Mouse (Mus musculus) G1E (cell line): Measurements from ENCODE around the gene Dnajb4. TPM values are rescaled to one million over a fixed set of nuclear protein-coding genes. Genes with fewer than 3 reads are reported as not detected.

Experiments
- ATAC-seq: 2 replicates; pipeline ENCODE4 v1.8.0; 2016; ENCODE audit warnings: mild to moderate bottlenecking; ENCODE audit not compliant: insufficient number of reproducible peaks, poor library complexity, low FRiP score, severe bottlenecking; ENCODE audit errors: extremely low read depth
- DNase-seq: peaks from one replicate; pipeline ENCODE4 v3.0.0; 2012; ENCODE audit warnings: low spot score
- H3K27me3 ChIP-seq: 2 replicates; pipeline ENCODE4 v1.6.1; 2012; ENCODE audit warnings: mild to moderate bottlenecking, low read length, inconsistent platforms; ENCODE audit not compliant: insufficient read depth
- H3K36me3 ChIP-seq: replicated peaks from 2 replicates; pipeline ENCODE3; 2012; ENCODE audit warnings: mild to moderate bottlenecking, inconsistent platforms
- H3K4me1 ChIP-seq: 2 replicates; pipeline ENCODE4 v1.6.1; 2012; ENCODE audit warnings: low read depth, low read length, inconsistent platforms, mixed read lengths; ENCODE audit not compliant: insufficient read depth
- H3K4me3 ChIP-seq: 2 replicates; pipeline ENCODE4 v1.5.1; 2012; ENCODE audit warnings: low read depth, mild to moderate bottlenecking, inconsistent platforms, low read length, moderate library complexity, mixed read lengths
- H3K9me3 ChIP-seq: replicated peaks from 2 replicates; pipeline ENCODE4 v1.6.1; 2012; ENCODE audit warnings: inconsistent platforms
- CTCF ChIP-seq: IDR thresholded peaks from 2 replicates; pipeline ENCODE4 v1.5.1; 2012; ENCODE audit warnings: low read depth, low read length, inconsistent platforms, mixed read lengths
- GATA1 ChIP-seq: IDR thresholded peaks from 2 replicates; pipeline ENCODE4 v1.6.1; 2012; ENCODE audit warnings: borderline replicate concordance, low read length, inconsistent platforms, mixed read lengths
- GATA2 ChIP-seq: IDR thresholded peaks from 2 replicates; pipeline ENCODE4 v1.6.1; 2012; ENCODE audit warnings: low read depth, low read length, inconsistent platforms, borderline replicate concordance
- POLR2AphosphoS5 ChIP-seq: IDR thresholded peaks from 2 replicates; pipeline ENCODE4 v1.6.1; 2012; ENCODE audit warnings: low read depth, low read length, inconsistent platforms; ENCODE audit not compliant: insufficient replicate concordance
- TAL1 ChIP-seq: conservative IDR thresholded peaks from 2 replicates; pipeline ENCODE4 v1.6.1; 2012; ENCODE audit warnings: low read depth, low read length, inconsistent platforms, mixed read lengths
- polyA plus RNA-seq: library from polyadenylated mRNA; stranded (reverse); fragments of >175 nt; gene quantifications from 2 replicates; pipeline ENCODE4 v1.2.3, GENCODE M21; 2012
- total RNA-seq, 2 experiments: library from RNA; stranded (forward) in 1 of 2; stranded (reverse) in 1 of 2; fragments of 200-1000 nt in 1 of 2; fragments of >200 nt in 1 of 2; fragmentation: Nextera tagmentation in 1 of 2; gene quantifications; 2 replicates each; pipeline ENCODE4 v1.2.3; 2014 to 2017

Dnajb4 gene
- total and polyA plus RNA-seq, 3 experiments, result 1.3 to 27.3 (median 26.4) TPM

- H3K27me3 ChIP-seq, result no peaks in the 10 kb centered on the region
- no peak overlapping the region for H3K4me3 ChIP-seq
- TF ChIP-seq CTCF (no peak), TAL1 (no peak), GATA1 (no peak)
- no peak for ATAC-seq
- H3K9me3 ChIP-seq, result no peaks in the 10 kb centered on the region
- H3K36me3 ChIP-seq, result peaks cover 9% of the 10 kb centered on the region
- DNase-seq, result no peak
- H3K4me1 ChIP-seq, result peaks cover under 1% of the 10 kb centered on the region
These were observed 33.2 kb upstream of the Dnajb4 start for GRCm38 (mm10) chr3:152243304-152243703.

DNA sequence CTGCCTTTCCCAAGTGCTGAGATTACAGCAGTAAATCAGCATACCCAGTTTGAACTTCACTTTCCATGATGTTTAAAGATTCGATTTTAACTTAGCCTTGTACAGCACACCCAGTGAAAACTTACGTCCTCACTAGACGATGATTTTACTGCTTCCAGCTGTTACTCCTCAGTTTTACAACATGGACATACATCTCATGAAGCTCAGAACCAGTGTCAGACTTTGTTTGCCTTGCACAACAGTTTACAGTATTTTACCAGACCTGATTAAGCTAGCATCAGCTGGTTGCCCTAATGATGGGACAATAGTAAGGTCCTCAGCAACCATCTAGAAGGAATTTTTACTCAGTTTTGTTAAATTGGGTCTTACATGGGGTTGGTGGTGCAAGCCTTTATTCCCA lies 31.0 kb upstream of the Dnajb4 start:
- TF ChIP-seq GATA1 (no peak), POLR2AphosphoS5 (peak; percentile 54; the same call in 1 of the 2 replicates), GATA2 (no peak), CTCF (no peak)
- H3K36me3 ChIP-seq, result peaks cover 17% of the 10 kb centered on the region
- no peak for DNase-seq

GRCm38 (mm10) chr3:152239592-152239991 lies 29.5 kb upstream of the Dnajb4 start:
- Histone ChIP-seq H3K36me3 (peaks cover 23% of the 10 kb centered on the region), H3K4me3 (no peak overlapping the region), H3K27me3 (no peaks in the 10 kb centered on the region), H3K9me3 (no peaks in the 10 kb centered on the region), H3K4me1 (peaks cover 5% of the 10 kb centered on the region)
- TF ChIP-seq TAL1, result no peak
- TF ChIP-seq POLR2AphosphoS5, result no peak
- ATAC-seq, result no peak
- DNase-seq, result no peak

More for the DNA sequence above, 31.0 kb upstream of the Dnajb4 start:
- Histone ChIP-seq H3K4me1 (peaks cover 5% of the 10 kb centered on the region), H3K27me3 (no peaks in the 10 kb centered on the region), H3K9me3 (no peaks in the 10 kb centered on the region), H3K4me3 (no peak overlapping the region)
- ATAC-seq, result no peak

DNA sequence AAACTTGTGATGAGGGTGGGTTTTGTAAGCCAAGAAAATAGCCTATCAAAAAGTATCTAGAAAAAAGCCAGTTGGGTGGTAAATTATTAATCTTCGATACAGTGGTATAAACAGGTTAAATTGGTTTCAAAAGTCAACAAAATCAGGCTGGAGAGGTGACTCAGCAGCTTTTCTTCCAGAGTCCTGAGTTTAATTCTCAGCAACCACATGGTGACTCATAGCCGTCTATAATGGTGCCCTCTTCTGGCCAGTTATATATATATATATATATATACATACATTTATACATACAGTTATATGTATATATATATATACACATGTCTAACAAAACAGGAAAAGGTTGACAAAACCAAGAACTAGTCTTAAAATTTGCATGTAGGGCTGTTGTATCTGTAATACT lies 28.7 kb upstream of the Dnajb4 start:
- TF ChIP-seq CTCF (no peak), TAL1 (no peak), GATA2 (no peak), POLR2AphosphoS5 (no peak), GATA1 (no peak)
- Histone ChIP-seq H3K36me3 (peaks cover 30% of the 10 kb centered on the region), H3K9me3 (no peaks in the 10 kb centered on the region), H3K4me1 (peaks cover 5% of the 10 kb centered on the region), H3K4me3 (no peak overlapping the region), H3K27me3 (no peaks in the 10 kb centered on the region)
- DNase-seq, result no peak
- ATAC-seq, result peak; percentile 54

DNA sequence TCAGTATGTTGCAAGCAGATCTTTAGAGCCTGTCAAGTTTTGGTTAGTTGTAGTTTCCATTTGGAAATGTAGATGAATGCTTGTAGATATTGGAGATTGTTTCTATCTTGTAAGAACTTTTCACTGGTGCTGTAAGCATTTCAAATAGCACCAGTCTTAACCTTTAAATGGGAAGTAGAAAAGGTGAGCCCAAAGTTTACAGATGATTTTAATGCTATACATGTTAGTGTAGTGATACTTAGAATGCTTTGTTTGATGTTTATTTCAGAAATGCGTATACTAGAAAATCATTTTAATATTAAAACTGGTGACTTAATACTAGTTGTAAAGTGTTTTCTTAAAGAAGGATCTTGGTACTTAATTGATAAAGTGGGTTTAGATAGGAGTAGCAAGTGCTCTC lies 25.7 kb upstream of the Dnajb4 start:
- no peak for TF ChIP-seq POLR2AphosphoS5
- no peak for TF ChIP-seq TAL1
- no peak for TF ChIP-seq CTCF
- TF ChIP-seq GATA1, result no peak
- TF ChIP-seq GATA2, result no peak
- peaks cover 15% of the 10 kb centered on the region for H3K4me1 ChIP-seq
- no peak for DNase-seq
- H3K9me3 ChIP-seq, result no peaks in the 10 kb centered on the region
- H3K36me3 ChIP-seq, result peaks cover 41% of the 10 kb centered on the region
- no peak for ATAC-seq
- no peaks in the 10 kb centered on the region for H3K27me3 ChIP-seq
- H3K4me3 ChIP-seq, result no peak overlapping the region

DNA sequence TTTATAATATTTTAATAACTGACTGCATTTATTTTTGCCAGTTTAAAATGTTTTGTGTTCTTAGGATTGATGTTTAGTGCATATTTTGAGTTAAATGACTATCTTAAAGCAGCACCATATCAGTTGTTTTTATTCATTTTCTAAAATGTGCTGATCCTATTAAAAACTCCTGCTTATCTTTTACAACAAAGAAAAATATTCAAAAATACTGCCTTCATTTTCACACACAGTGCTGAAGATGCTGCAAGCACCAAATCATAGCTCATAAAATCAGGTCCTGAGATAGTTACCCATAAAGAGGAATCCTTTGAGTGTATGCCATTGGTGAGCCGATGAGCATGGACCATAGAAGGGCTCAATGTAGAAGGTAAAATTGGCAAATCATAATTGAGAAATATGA lies 25.1 kb upstream of the Dnajb4 start:
- peaks cover 43% of the 10 kb centered on the region for H3K36me3 ChIP-seq
- DNase-seq (no peak), ATAC-seq (no peak)
- H3K27me3 ChIP-seq, result no peaks in the 10 kb centered on the region
- TF ChIP-seq TAL1, result no peak
- TF ChIP-seq GATA1, result no peak
- no peak for TF ChIP-seq CTCF
- no peak for TF ChIP-seq GATA2
- TF ChIP-seq POLR2AphosphoS5, result no peak
- H3K4me1 ChIP-seq, result peaks cover 17% of the 10 kb centered on the region
- H3K9me3 ChIP-seq, result no peaks in the 10 kb centered on the region
- no peak overlapping the region for H3K4me3 ChIP-seq

- Histone ChIP-seq H3K9me3 (no peaks in the 10 kb centered on the region), H3K36me3 (peaks cover 53% of the 10 kb centered on the region), H3K4me1 (peaks cover 28% of the 10 kb centered on the region; the same call in 1 of the 2 replicates), H3K27me3 (no peaks in the 10 kb centered on the region), H3K4me3 (no peak overlapping the region)
- DNase-seq (no peak), ATAC-seq (peak; percentile 67)
- no peak for TF ChIP-seq POLR2AphosphoS5
- no peak for TF ChIP-seq GATA1
- peak; percentile 42; the same call in 1 of the 2 replicates for TF ChIP-seq TAL1
These were observed 21.4 kb upstream of the Dnajb4 start for GRCm38 (mm10) chr3:152231333-152232100.
